Mouse (Mus musculus) urinary bladder, postnatal 14 days (tissue): ENCODE data around the gene Magea1.
"Not testable (repeated sequence)": the region's sequence is repeated elsewhere in the genome, so short reads cannot be mapped to it uniquely, and the experiment has no call there.

Experiments used
- DNase-seq: peaks from one replicate; pipeline ENCODE4 v3.0.0; 2021; ENCODE audit warnings: low spot score

Gene Magea1

GRCm38 (mm10) chrX:155089693-155090092 lies at the start of gene Magea1:
Gene Magea1, minus strand, starts transcription at chrX:155089793.
- not testable (repeated sequence) for DNase-seq

GRCm38 (mm10) chrX:155128312-155128711 lies 38.7 kb upstream of the Magea1 start, which contains the start of gene Cldn34b2:
Gene Cldn34b2, minus strand, starts transcription at chrX:155128412.
- not testable (repeated sequence) for DNase-seq

GRCm38 (mm10) chrX:155098024-155098423 lies 8.4 kb upstream of the Magea1 start:
- DNase-seq: peak; percentile 2

DNA sequence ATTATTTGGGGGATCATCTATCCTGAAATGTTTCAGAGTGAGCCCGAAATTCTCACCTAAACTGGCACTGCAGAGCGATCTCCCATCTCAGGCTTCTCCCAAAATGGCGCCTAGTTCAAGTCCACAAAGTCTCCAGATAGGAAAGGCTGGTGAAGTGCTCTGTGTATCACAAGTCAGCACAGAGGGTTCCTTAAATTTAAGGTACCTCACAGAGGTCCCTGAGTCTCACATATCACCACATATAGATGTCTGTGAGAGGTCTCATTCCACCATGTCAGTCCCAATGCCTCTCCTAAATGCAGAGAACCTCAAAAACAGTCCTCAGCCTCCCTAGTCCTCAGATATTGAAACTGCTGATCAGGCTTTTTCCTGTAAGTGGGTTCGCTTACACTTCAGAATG lies 4.0 kb upstream of the Magea1 start, which contains the start of gene Magea2:
Magea2 (minus strand) TSS at position 101 of the 400 bp plus-strand sequence.
- not testable (repeated sequence) for DNase-seq

- not testable (repeated sequence) for DNase-seq
Observed at GRCm38 (mm10) chrX:155063045-155063444, 26.5 kb downstream of the Magea1 start, which contains the start of gene Magea5. Gene Magea5, minus strand, starts transcription at chrX:155063145.
